Mouse (Mus musculus): ENCODE measurements at regions not wholly inside any gene's neighbourhood (a gene's known extent, or its start where the extent isn't known, plus 50 kb on each side); places are given as distances from the start of the nearest gene placed in this dataset.

DNA sequence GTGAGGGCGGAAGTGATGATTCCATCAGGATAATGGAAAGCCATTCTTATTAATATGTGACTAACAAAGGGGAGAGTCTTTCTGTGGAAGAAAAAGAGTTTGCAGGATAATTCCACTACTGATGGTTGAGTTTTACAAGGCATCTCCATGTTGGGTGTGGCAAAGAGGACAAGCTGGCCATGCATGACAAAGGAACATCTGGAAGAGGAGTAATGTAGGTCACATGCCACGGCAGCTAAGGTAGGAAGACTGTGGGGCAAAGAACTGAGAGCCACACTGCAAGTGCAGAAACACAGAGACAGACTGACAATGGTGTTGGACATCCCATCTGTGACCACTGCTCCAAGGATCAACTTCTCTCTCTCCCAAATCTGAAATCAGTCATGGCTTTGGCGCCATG is 196.4 kb upstream of the Gdi2 start:
- TF ChIP-seq CTCF (IDR thresholded peaks at IDR 0.05): no peak
- TF ChIP-seq EP300 (IDR thresholded peaks at IDR 0.05): no peak

All from lung, postnatal 0 days (tissue).